Mouse (Mus musculus) brain, embryonic 14.5 days (tissue): ENCODE results near the gene Mrps24.

Source experiments
- CTCF ChIP-seq: fragments of 200-500 bp; IDR thresholded peaks from 2 replicates; pipeline ENCODE4 v1.5.1; 2012; ENCODE audit warnings: inconsistent platforms, mild to moderate bottlenecking, moderate library complexity, borderline replicate concordance; ENCODE audit not compliant: insufficient read depth, insufficient read length; ENCODE audit errors: extremely low read depth
- POLR2A ChIP-seq: fragments of 200-500 bp; IDR thresholded peaks from 2 replicates; pipeline ENCODE4 v1.6.1; 2012; ENCODE audit warnings: mild to moderate bottlenecking, inconsistent platforms, borderline replicate concordance; ENCODE audit not compliant: poor library complexity, insufficient read depth, insufficient read length, severe bottlenecking; ENCODE audit errors: extremely low read depth

DNA sequence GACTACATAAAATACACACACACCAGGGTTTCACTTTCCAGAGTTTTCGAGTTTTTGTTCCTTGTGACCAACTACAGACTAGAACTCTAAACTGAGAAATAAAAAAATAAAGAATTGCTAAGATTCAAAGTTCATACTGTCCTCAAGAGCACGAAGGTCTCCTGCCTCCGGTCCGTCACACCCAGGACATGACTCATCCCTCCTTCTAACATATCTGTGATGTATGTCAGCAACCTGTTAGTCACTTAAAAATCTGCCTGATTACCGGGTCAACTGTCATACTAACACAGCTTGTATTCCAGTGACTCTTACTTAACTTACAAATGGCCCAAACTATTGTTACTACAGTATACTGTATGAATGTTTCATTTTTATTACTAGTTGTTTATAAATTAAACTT is 21.7 kb upstream of the Mrps24 start:
- TF ChIP-seq CTCF (no peak), POLR2A (no peak)
